Comparison of ENCODE assay signal across 10 mouse cellular contexts in genomic region chr7:18896536-18896935, GRCm38 (mm10). TPM values are rescaled to one million over a fixed set of nuclear protein-coding genes. Genes with fewer than 3 reads are reported as not detected.
DNase-seq lines count a peak whose midpoint lies in the region; ATAC-seq and TF ChIP-seq lines count a peak whose summit lies in the region.
"Had no signal": no experiment of that assay in that cellular context is flagged by ENCODE, and none has a peak within 500 bp of the region (broad histone marks: within the 10 kb centered on the region; RNA-seq: fewer than 3 reads in every experiment).

No protein-coding gene starts in this region.

- TF ChIP-seq POLR2A in cerebellum, adult 2 months (IDR thresholded peaks at IDR 0.05; ENCODE audit: borderline replicate concordance, insufficient read depth, low read length), result no peak
- TF ChIP-seq POLR2A in liver, adult 2 months (IDR thresholded peaks at IDR 0.05; ENCODE audit: extremely low read depth, insufficient read depth, low read length), result no peak
- no peak for TF ChIP-seq POLR2A in cortical plate, adult 2 months (IDR thresholded peaks at IDR 0.05; ENCODE audit: extremely low read depth, insufficient read depth, low read length)

- no peak overlapping the region for H3K4me2 ChIP-seq in liver, embryonic 11.5 days
- H3K4me2 ChIP-seq: embryonic facial prominence, embryonic 15.5 days had no signal

- H3K27me3 ChIP-seq in cerebellum, adult 2 months (ENCODE audit: control insufficient read depth, insufficient read depth, low read length), result no peaks in the 10 kb centered on the region
- H3K27me3 ChIP-seq in liver, adult 2 months (ENCODE audit: control insufficient read depth, insufficient read depth, low read length), result no peaks in the 10 kb centered on the region
- peaks cover 18% of the 10 kb centered on the region for H3K27me3 ChIP-seq in liver, embryonic 11.5 days (replicated peaks; ENCODE audit: control insufficient read depth, insufficient read depth, low read length)

- no peaks in the 10 kb centered on the region for H3K9me3 ChIP-seq in liver, embryonic 11.5 days (ENCODE audit: control insufficient read depth, low read length)
- H3K9me3 ChIP-seq: embryonic facial prominence, embryonic 15.5 days had no signal

- WGBS in cerebellum, adult 2 months, result 18% methylated on average over 5 of the region's 5 CpGs
- WGBS in liver, adult 2 months, result 18% methylated on average over 5 of the region's 5 CpGs
- 51% methylated on average over 5 of the region's 5 CpGs for WGBS in liver, embryonic 11.5 days

- TF ChIP-seq CTCF in cerebellum, adult 2 months (IDR thresholded peaks at IDR 0.05; ENCODE audit: borderline replicate concordance, insufficient read depth, low read depth, low read length), result peak; percentile 69
- peak; percentile 71 for TF ChIP-seq CTCF in liver, adult 2 months (IDR thresholded peaks at IDR 0.05; ENCODE audit: low read depth, low read length)
- peak; percentile 63 for TF ChIP-seq CTCF in cortical plate, adult 2 months (IDR thresholded peaks at IDR 0.05; ENCODE audit: extremely low read depth, insufficient read depth, low read length)

- no peak overlapping the region for H3K27ac ChIP-seq in cerebellum, adult 2 months (ENCODE audit: insufficient read depth, low read length)
- H3K27ac ChIP-seq in liver, adult 2 months (replicated peaks; ENCODE audit: insufficient read depth, low read depth, low read length), result no peak overlapping the region
- H3K27ac ChIP-seq in liver, embryonic 11.5 days (ENCODE audit: low read depth, low read length), result no peak overlapping the region
- no peak overlapping the region for H3K27ac ChIP-seq in cortical plate, adult 2 months (ENCODE audit: insufficient read depth, low read length)
- H3K27ac ChIP-seq: embryonic facial prominence, embryonic 15.5 days had no signal

- no peak overlapping the region for H3K4me3 ChIP-seq in cerebellum, adult 2 months (replicated peaks; ENCODE audit: insufficient read depth, low read depth, low read length)
- no peak overlapping the region for H3K4me3 ChIP-seq in liver, adult 2 months (ENCODE audit: insufficient read depth, low read depth, low read length)
- no peak overlapping the region for H3K4me3 ChIP-seq in liver, embryonic 11.5 days (ENCODE audit: low read depth, low read length)
- H3K4me3 ChIP-seq in cortical plate, adult 2 months (ENCODE audit: insufficient read depth, low read length), result no peak overlapping the region
- H3K4me3 ChIP-seq: embryonic facial prominence, embryonic 15.5 days had no signal

- ATAC-seq in liver, embryonic 11.5 days (replicated peaks; ENCODE audit: low FRiP score), result no peak

- no peaks in the 10 kb centered on the region for H3K36me3 ChIP-seq in liver, adult 2 months (ENCODE audit: control insufficient read depth, insufficient read depth, low read length)
- H3K36me3 ChIP-seq in liver, embryonic 11.5 days (ENCODE audit: control insufficient read depth, insufficient read depth, low read length), result peaks cover 4% of the 10 kb centered on the region; the same call in 1 of the 2 replicates

- DNase-seq in cerebellum, adult 2 months, result peak; percentile 53 to 59
- no peak for DNase-seq in cerebellum, adult 11 months
- peak; percentile 70 for DNase-seq in liver, adult 2 months (ENCODE audit: extremely low read depth, low read depth, low spot score)
- DNase-seq in liver, embryonic 11.5 days (ENCODE audit: low spot score), result no peak
- DNase-seq in kidney, postnatal 4 days, result peak; percentile 72 to 78
- DNase-seq in retina, postnatal 1 day, result peak; percentile 64
- DNase-seq in c-Kit-positive CD71-positive TER-119-positive erythroid progenitor cells, embryonic 14.5 days (ENCODE audit: low spot score), result no peak

- no peak overlapping the region for H3K9ac ChIP-seq in liver, adult 2 months (ENCODE audit: low read depth, low read length)
- H3K9ac ChIP-seq in liver, embryonic 11.5 days (ENCODE audit: low read depth, low read length), result no peak overlapping the region
- H3K9ac ChIP-seq: embryonic facial prominence, embryonic 15.5 days had no signal

- peaks cover 9% of the 10 kb centered on the region; the same call in 1 of the 2 replicates for H3K4me1 ChIP-seq in cerebellum, adult 2 months (ENCODE audit: control insufficient read depth, insufficient read depth, low read length)
- peaks cover 10% of the 10 kb centered on the region; the same call in 1 of the 2 replicates for H3K4me1 ChIP-seq in liver, adult 2 months (ENCODE audit: control insufficient read depth, insufficient read depth, low read length)
- H3K4me1 ChIP-seq in liver, embryonic 11.5 days (replicated peaks; ENCODE audit: control insufficient read depth, insufficient read depth, low read length), result peaks cover 15% of the 10 kb centered on the region
- peaks cover 1% of the 10 kb centered on the region; the same call in 1 of the 2 replicates for H3K4me1 ChIP-seq in cortical plate, adult 2 months (ENCODE audit: control insufficient read depth, insufficient read depth, low read length)

- H3K79me2 ChIP-seq in liver, adult 2 months (ENCODE audit: control insufficient read depth, insufficient read depth, low read length), result no peaks in the 10 kb centered on the region

RNA-seq across cellular contexts. Expression of gene Ccdc61, which starts 13.7 kb away (rescaled TPM):
- polyA plus RNA-seq in cerebellum, adult 2 months (2012; rRNA removed), result 16.3 and 17.6 TPM in 2 replicates
- total RNA-seq in liver, adult 2 months (2014; rRNA removed), result 5.6 and 7.7 TPM in 2 replicates
- polyA plus RNA-seq in liver, adult 2 months (2012; rRNA removed), result 9.7 and 12.0 TPM in 2 replicates
- polyA plus RNA-seq in liver, embryonic 11.5 days (2014; fragmentation: Nextera tagmentation; extraction: Ambion mirVana), result 20.8 and 21.1 TPM in 2 replicates
- polyA plus RNA-seq in cortical plate, adult 2 months (2012; rRNA removed), result 14.7 and 15.8 TPM in 2 replicates

RNA-seq across cellular contexts. Expression of gene Pglyrp1, which starts 25.4 kb away (rescaled TPM):
- polyA plus RNA-seq in cerebellum, adult 2 months (2012; rRNA removed), result 17.3 TPM in 2 replicates
- 0.18 and 0.27 TPM in 2 replicates for total RNA-seq in liver, adult 2 months (2014; rRNA removed)
- polyA plus RNA-seq in liver, adult 2 months (2012; rRNA removed), result 1.7 and 2.0 TPM in 2 replicates
- 7.9 TPM in 2 replicates for polyA plus RNA-seq in liver, embryonic 11.5 days (2014; fragmentation: Nextera tagmentation; extraction: Ambion mirVana)
- polyA plus RNA-seq in cortical plate, adult 2 months (2012; rRNA removed), result 15.7 and 16.0 TPM in 2 replicates

RNA-seq across cellular contexts. Expression of gene Nova2, which starts 29.2 kb away (rescaled TPM):
- polyA plus RNA-seq in cerebellum, adult 2 months (2012; rRNA removed), result 12.8 and 14.5 TPM in 2 replicates
- total RNA-seq in liver, adult 2 months (2014; rRNA removed), result 0.09 and 0.27 TPM in 2 replicates
- polyA plus RNA-seq in liver, adult 2 months (2012; rRNA removed), result 0.16 and 0.24 TPM in 2 replicates
- polyA plus RNA-seq in liver, embryonic 11.5 days (2014; fragmentation: Nextera tagmentation; extraction: Ambion mirVana), result 0.22 and 0.41 TPM in 2 replicates
- polyA plus RNA-seq in cortical plate, adult 2 months (2012; rRNA removed), result 22.3 and 23.3 TPM in 2 replicates
- total RNA-seq: neutrophil, adult 5-6 weeks had no signal

RNA-seq across cellular contexts. Expression of gene Mill2, which starts 56.8 kb away (rescaled TPM):
- 2.0 and 2.1 TPM in 2 replicates for polyA plus RNA-seq in cerebellum, adult 2 months (2012; rRNA removed)
- total RNA-seq in liver, adult 2 months (2014; rRNA removed), result 0.83 and 1.1 TPM in 2 replicates
- 0.37 and 0.50 TPM in 2 replicates for polyA plus RNA-seq in liver, adult 2 months (2012; rRNA removed)
- polyA plus RNA-seq in liver, embryonic 11.5 days (2014; fragmentation: Nextera tagmentation; extraction: Ambion mirVana), result 0.21 and 0.26 TPM in 2 replicates
- 2.5 and 2.6 TPM in 2 replicates for polyA plus RNA-seq in cortical plate, adult 2 months (2012; rRNA removed)
- total RNA-seq: neutrophil, adult 5-6 weeks had no signal

Comparison
In these comparisons a context has a peak if more than half of its experiments do, and no peak if none do; other contexts are left out.
1. DNase-seq: peak in cerebellum, adult 2 months (2 of 2), liver, adult 2 months (single experiment), kidney, postnatal 4 days (2 of 2) and retina, postnatal 1 day (single experiment); none in cerebellum, adult 11 months (single experiment), liver, embryonic 11.5 days (single experiment) and c-Kit-positive CD71-positive TER-119-positive erythroid progenitor cells, embryonic 14.5 days (single experiment).
2. Peak in every context shown above with its lines, with median percentiles within 50 percentile points of each other: CTCF ChIP-seq.